Mouse (Mus musculus): ENCODE measurements around the gene Med9. TPM values are rescaled to one million over a fixed set of nuclear protein-coding genes. Genes with fewer than 3 reads are reported as not detected.

Gene Med9
- polyA plus RNA-seq, 1 experiment, result 38.9 TPM

DNA sequence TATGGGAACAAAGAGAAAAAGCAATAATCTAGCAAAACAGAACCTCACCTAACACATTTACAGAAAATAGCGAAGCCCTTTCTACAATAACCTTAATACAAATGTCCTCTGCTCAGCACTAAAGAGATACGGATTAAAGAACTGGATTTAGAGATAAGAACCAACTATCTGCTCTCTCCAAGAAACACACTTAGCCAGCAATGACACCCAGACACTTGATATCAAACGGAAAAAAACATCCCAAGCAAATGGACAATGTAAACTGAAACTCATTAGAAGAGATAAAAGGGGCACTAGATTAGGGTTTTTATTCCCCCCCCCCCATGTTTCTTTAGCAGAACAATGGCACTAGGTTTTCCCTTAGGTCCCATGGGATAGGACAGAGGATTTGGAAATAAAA lies 28.6 kb upstream of the Med9 start:
- no peaks in the 10 kb centered on the region for H3K79me3 ChIP-seq (ENCODE audit: low read depth)
- H3K79me2 ChIP-seq (ENCODE audit: control insufficient read depth, insufficient read depth), result no peaks in the 10 kb centered on the region
- H3ac ChIP-seq (ENCODE audit: control insufficient read depth, insufficient read length, low read depth), result no peak overlapping the region
- no peaks in the 10 kb centered on the region for H3K36me3 ChIP-seq (ENCODE audit: control insufficient read depth, insufficient read depth)
- no peak overlapping the region for H3K4me3 ChIP-seq (ENCODE audit: insufficient read depth, poor library complexity, severe bottlenecking)
- TF ChIP-seq CEBPB (IDR thresholded peaks at IDR 0.05; ENCODE audit: low read depth), result no peak
- no peak for TF ChIP-seq MAX (IDR thresholded peaks at IDR 0.05)
- TF ChIP-seq CTCF (IDR thresholded peaks at IDR 0.05; ENCODE audit: control insufficient read depth, insufficient read depth, insufficient read length), result no peak
- no peak for TF ChIP-seq USF1 (IDR thresholded peaks at IDR 0.05; ENCODE audit: low read depth)
- no peak for TF ChIP-seq FOSL1 (IDR thresholded peaks at IDR 0.05; ENCODE audit: insufficient read depth, low read length, poor library complexity, severe bottlenecking)
- TF ChIP-seq MYOD1 (IDR thresholded peaks at IDR 0.05; ENCODE audit: control insufficient read depth, insufficient read length, low read depth), result no peak
- TF ChIP-seq MYOG (IDR thresholded peaks at IDR 0.05; ENCODE audit: control insufficient read depth, extremely low read depth, insufficient read length), result no peak
- H3K27me3 ChIP-seq (ENCODE audit: control insufficient read depth, insufficient read depth, insufficient read length), result peaks cover 16% of the 10 kb centered on the region

GRCm38 (mm10) chr11:59920331-59920730 lies 27.7 kb upstream of the Med9 start:
- Histone ChIP-seq H3ac (ENCODE audit: control insufficient read depth, insufficient read length, low read depth) (no peak overlapping the region), H3K79me2 (ENCODE audit: control insufficient read depth, insufficient read depth) (no peaks in the 10 kb centered on the region), H3K36me3 (ENCODE audit: control insufficient read depth, insufficient read depth) (no peaks in the 10 kb centered on the region), H3K4me3 (ENCODE audit: insufficient read depth, poor library complexity, severe bottlenecking) (no peak overlapping the region), H3K79me3 (ENCODE audit: low read depth) (no peaks in the 10 kb centered on the region), H3K27me3 (ENCODE audit: control insufficient read depth, insufficient read depth, insufficient read length) (peaks cover 14% of the 10 kb centered on the region)
- TF ChIP-seq CEBPB (IDR thresholded peaks at IDR 0.05; ENCODE audit: low read depth) (no peak), MYOD1 (IDR thresholded peaks at IDR 0.05; ENCODE audit: control insufficient read depth, insufficient read length, low read depth) (no peak), MAX (IDR thresholded peaks at IDR 0.05) (no peak), USF1 (IDR thresholded peaks at IDR 0.05; ENCODE audit: low read depth) (no peak), FOSL1 (IDR thresholded peaks at IDR 0.05; ENCODE audit: insufficient read depth, low read length, poor library complexity, severe bottlenecking) (no peak), MYOG (IDR thresholded peaks at IDR 0.05; ENCODE audit: control insufficient read depth, extremely low read depth, insufficient read length) (no peak), CTCF (IDR thresholded peaks at IDR 0.05; ENCODE audit: control insufficient read depth, insufficient read depth, insufficient read length) (no peak)

DNA sequence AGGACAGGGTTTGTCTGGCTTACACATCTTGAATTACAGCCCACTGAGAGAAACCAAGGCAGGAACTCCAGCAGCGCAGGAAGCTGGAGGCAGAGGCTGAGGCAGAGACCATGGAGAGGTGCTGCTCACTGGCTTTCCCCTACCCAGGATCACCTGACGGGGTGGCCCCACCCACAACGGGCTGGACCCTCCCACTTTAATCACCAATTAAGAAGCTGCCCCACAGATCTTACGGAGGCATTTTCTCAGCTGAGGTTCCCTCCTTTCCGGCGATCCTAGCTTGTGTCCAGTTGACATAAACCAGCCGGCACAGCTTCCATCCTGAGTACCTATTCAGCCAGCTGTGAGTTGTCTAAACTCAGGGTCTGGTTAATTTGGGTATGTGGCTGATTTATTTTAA lies 26.7 kb upstream of the Med9 start:
- H3K79me2 ChIP-seq (ENCODE audit: control insufficient read depth, insufficient read depth), result no peaks in the 10 kb centered on the region

DNA sequence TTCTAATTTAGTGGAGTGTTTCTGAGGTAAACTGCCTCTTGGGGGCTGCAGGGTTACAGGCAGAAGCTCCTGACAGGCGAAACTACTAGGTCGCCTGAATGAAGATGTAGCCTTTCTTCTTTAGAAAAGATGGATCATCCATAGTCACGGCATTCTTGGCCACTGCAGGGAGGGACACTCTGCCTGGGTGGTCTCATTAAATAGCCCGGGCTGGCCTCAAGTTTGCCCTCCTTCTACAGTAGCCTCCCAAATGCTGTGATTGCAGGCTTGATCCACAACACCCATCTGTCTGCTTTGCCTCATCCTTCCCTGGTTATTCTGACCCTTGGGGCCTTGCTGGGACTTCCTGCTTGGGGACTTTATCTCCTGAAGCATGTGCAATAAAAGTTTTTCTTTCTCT lies 18.0 kb upstream of the Med9 start:
- no peaks in the 10 kb centered on the region for H3K79me2 ChIP-seq (ENCODE audit: control insufficient read depth, insufficient read depth)
- no peaks in the 10 kb centered on the region for H3K79me3 ChIP-seq (ENCODE audit: low read depth)
- peaks cover 53% of the 10 kb centered on the region for H3K27me3 ChIP-seq (ENCODE audit: control insufficient read depth, insufficient read depth, insufficient read length)
- H3K4me3 ChIP-seq (ENCODE audit: insufficient read depth, poor library complexity, severe bottlenecking), result no peak overlapping the region
- H3ac ChIP-seq (ENCODE audit: control insufficient read depth, insufficient read length, low read depth), result no peak overlapping the region
- no peaks in the 10 kb centered on the region for H3K36me3 ChIP-seq (ENCODE audit: control insufficient read depth, insufficient read depth)
- TF ChIP-seq MYOD1 (IDR thresholded peaks at IDR 0.05; ENCODE audit: control insufficient read depth, insufficient read length, low read depth), result no peak
- TF ChIP-seq CTCF (IDR thresholded peaks at IDR 0.05; ENCODE audit: control insufficient read depth, insufficient read depth, insufficient read length), result no peak
- no peak for TF ChIP-seq FOSL1 (IDR thresholded peaks at IDR 0.05; ENCODE audit: insufficient read depth, low read length, poor library complexity, severe bottlenecking)
- no peak for TF ChIP-seq MYOG (IDR thresholded peaks at IDR 0.05; ENCODE audit: control insufficient read depth, extremely low read depth, insufficient read length)
- TF ChIP-seq MAX (IDR thresholded peaks at IDR 0.05), result no peak
- no peak for TF ChIP-seq CEBPB (IDR thresholded peaks at IDR 0.05; ENCODE audit: low read depth)
- no peak for TF ChIP-seq USF1 (IDR thresholded peaks at IDR 0.05; ENCODE audit: low read depth)

More for the DNA sequence above, 26.7 kb upstream of the Med9 start:
- H3K79me3 ChIP-seq (ENCODE audit: low read depth), result no peaks in the 10 kb centered on the region
- no peaks in the 10 kb centered on the region for H3K36me3 ChIP-seq (ENCODE audit: control insufficient read depth, insufficient read depth)
- H3ac ChIP-seq (ENCODE audit: control insufficient read depth, insufficient read length, low read depth), result no peak overlapping the region
- TF ChIP-seq USF1 (IDR thresholded peaks at IDR 0.05; ENCODE audit: low read depth), result no peak
- TF ChIP-seq MYOG (IDR thresholded peaks at IDR 0.05; ENCODE audit: control insufficient read depth, extremely low read depth, insufficient read length), result no peak
- TF ChIP-seq MYOD1 (IDR thresholded peaks at IDR 0.05; ENCODE audit: control insufficient read depth, insufficient read length, low read depth), result no peak
- no peak for TF ChIP-seq MAX (IDR thresholded peaks at IDR 0.05)
- no peak overlapping the region for H3K4me3 ChIP-seq (ENCODE audit: insufficient read depth, poor library complexity, severe bottlenecking)
- H3K27me3 ChIP-seq (ENCODE audit: control insufficient read depth, insufficient read depth, insufficient read length), result peaks cover 13% of the 10 kb centered on the region

- no peak for TF ChIP-seq CEBPB (IDR thresholded peaks at IDR 0.05; ENCODE audit: low read depth)
- no peak for TF ChIP-seq USF1 (IDR thresholded peaks at IDR 0.05; ENCODE audit: low read depth)
- no peak for TF ChIP-seq MAX (IDR thresholded peaks at IDR 0.05)
- TF ChIP-seq FOSL1 (IDR thresholded peaks at IDR 0.05; ENCODE audit: insufficient read depth, low read length, poor library complexity, severe bottlenecking), result no peak
- no peak for TF ChIP-seq CTCF (IDR thresholded peaks at IDR 0.05; ENCODE audit: control insufficient read depth, insufficient read depth, insufficient read length)
- TF ChIP-seq MYOG (IDR thresholded peaks at IDR 0.05; ENCODE audit: control insufficient read depth, extremely low read depth, insufficient read length), result no peak
- no peak for TF ChIP-seq MYOD1 (IDR thresholded peaks at IDR 0.05; ENCODE audit: control insufficient read depth, insufficient read length, low read depth)
- Histone ChIP-seq H3K27me3 (ENCODE audit: control insufficient read depth, insufficient read depth, insufficient read length) (peaks cover 59% of the 10 kb centered on the region), H3K79me3 (ENCODE audit: low read depth) (no peaks in the 10 kb centered on the region), H3K79me2 (ENCODE audit: control insufficient read depth, insufficient read depth) (no peaks in the 10 kb centered on the region), H3K36me3 (ENCODE audit: control insufficient read depth, insufficient read depth) (no peaks in the 10 kb centered on the region), H3K4me3 (ENCODE audit: insufficient read depth, poor library complexity, severe bottlenecking) (no peak overlapping the region), H3ac (ENCODE audit: control insufficient read depth, insufficient read length, low read depth) (no peak overlapping the region)
Measured at GRCm38 (mm10) chr11:59932560-59933337, 15.3 kb upstream of the Med9 start.
